Mouse (Mus musculus): ENCODE data around the gene Scarf2.

The Scarf2 gene

DNA sequence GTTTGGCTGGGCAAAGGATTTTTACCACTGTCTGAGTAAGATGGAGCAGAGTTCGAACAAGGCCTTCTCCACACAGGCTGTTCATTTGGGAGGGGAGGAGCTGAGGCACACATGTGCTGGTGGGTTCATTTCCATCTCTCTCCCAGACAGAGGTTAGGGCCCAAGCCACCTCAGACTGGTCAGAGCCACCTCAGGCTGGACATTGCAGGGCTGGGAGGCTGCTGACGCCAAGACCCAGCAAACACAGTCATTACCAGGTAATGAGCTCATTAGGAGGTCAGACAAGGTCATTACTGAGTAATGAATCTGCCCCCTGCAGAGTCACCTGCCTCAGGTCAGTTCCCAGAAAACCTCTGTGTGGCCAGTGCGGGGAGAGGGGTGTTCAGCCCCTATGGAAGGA, 31.8 kb downstream of the Scarf2 start:
- ATAC-seq (ENCODE audit: insufficient number of reproducible peaks, low FRiP score, low TSS enrichment): no peak

DNA sequence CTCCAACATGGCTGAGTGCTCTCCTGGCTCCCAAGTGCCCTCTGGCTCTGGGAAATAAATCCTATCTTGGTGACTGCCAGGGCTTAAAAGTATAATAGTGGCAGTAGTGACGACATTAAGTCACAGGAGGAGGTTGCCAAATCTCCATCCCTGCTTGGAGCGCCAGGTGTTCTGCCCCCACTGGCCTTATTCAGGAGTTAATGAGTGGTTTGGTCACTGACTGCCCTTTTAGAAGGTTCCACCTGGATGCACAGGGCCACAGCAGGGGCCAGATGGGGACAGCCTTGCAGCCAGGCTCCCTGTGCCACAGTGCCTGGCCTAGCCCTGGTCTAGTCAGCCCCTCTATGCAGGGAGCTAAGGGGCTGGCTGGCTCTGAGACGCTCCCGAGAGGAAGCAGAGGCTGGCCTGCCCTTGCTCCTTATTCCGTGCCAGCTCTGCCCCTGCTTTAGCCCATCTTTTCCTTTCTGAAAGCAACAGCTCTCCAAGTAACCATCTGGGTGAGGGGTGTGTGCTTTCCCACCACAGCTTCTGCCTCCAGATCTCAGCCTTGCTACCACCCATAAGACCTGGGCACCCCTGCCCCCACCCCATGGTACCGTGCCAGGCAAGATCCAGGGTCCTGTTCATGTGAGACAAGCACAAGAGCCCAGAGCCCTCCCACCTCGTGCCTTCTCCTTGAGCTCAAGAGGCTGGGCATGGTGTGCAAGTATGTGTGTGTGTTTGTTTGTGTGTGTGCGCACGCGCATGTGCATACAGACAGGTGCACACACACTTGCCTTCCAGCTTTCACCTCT, 33.5 kb downstream of the Scarf2 start:
- no peak for ATAC-seq (ENCODE audit: insufficient number of reproducible peaks, low FRiP score, low TSS enrichment)

DNA sequence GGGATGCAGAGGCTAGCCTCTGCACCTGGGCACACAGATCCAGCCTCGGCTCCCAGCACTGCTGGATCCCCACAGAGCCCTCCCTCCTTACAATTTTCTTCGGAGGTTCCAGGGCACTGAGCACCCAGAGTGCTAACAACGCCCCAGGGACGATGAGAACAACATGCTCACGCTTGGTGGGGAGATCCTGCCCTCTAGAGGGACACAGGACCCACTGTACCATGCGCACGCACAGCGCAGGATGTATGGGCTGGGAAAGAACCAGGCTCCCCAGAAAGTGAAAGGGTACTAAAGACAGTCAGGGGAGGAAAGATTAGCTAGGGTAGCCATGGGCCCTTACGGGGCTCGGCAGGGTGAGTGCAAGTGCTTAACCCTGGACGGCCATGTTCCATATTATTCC, 34.7 kb downstream of the Scarf2 start:
- no peak for ATAC-seq (ENCODE audit: insufficient number of reproducible peaks, low FRiP score, low TSS enrichment)

DNA sequence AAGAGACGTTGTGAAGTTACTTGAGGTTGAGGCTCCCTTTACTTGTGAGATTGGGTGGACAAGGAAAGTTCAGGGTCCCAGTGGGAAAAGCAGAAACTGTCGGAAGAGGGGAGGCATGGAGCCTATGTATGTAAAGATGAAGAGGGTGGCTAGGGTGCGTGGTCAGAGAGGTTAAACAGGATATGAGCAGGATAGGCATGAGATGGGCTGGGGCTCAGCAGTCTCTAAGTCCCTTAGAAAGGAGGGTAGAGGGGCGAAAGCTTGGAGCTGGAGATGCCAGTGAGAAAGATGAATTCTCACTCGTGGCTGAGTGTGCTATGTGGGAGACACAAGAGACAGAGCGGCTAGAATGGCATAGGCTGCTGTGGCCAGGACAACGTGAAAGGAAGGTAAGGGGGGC, 35.7 kb downstream of the Scarf2 start, which contains the start of gene B830017H08Rik:
TSS of gene B830017H08Rik (plus strand) at position 301 of the 400 bp plus-strand sequence.
- ATAC-seq (ENCODE audit: insufficient number of reproducible peaks, low FRiP score, low TSS enrichment): no peak

DNA sequence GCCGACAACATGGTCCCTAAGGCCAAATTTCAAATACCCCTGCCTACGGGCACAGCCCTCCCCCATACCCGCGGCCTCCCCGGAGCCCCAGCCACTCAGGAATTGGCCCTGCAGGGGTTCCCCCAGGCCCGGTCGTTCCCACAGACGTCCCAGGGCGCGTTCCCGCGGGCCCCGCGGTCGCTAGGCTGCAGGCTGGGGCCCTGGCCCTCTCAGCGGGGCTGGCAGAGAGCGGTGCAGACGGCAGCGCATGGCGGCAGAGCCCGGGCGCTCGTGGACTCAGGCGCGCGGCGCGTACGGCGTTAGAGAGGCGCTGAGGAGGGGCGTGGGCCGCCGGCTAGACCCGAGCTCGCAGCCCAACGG, 36.2 kb downstream of the Scarf2 start:
- peak; percentile 37; the same call in 1 of the 2 replicates for ATAC-seq (ENCODE audit: insufficient number of reproducible peaks, low FRiP score, low TSS enrichment)

DNA sequence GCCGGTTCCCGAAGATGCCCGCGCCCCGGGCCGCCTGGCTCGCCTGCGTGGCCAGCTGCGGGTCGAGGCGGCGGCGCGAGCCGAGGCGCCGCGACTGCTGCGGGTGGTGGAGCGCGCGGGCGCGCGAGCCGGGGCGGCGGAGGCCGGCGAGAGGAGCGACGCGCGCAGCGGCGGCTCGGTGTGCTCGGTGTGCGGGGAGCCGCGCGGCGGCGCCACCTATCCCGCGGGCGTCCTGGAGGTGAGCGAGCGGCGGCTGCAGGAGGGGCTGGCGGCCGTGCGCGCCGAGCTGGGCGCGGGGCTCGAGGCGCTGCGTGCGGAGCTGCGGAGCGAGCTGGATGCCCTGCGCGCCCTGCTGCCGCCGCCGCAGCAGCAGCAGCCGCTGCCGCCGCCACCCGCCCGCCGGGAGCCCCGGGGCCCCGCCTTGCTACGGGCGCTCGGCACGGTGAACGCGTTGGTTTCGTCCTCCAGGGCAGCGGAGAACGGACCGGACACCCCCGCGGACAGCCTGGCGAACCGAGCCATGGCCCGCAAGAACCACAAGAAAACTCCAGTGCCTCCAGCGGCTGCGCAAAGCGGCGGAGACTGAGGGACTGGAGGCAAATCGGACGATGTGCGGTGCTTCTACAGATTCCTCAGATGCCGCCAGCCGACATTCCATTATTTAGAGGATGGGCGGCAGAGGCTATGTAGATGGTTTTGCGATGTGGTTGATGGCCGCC, 36.8 kb downstream of the Scarf2 start:
- peak; percentile 56; the same call in 1 of the 2 replicates for ATAC-seq (ENCODE audit: insufficient number of reproducible peaks, low FRiP score, low TSS enrichment)

DNA sequence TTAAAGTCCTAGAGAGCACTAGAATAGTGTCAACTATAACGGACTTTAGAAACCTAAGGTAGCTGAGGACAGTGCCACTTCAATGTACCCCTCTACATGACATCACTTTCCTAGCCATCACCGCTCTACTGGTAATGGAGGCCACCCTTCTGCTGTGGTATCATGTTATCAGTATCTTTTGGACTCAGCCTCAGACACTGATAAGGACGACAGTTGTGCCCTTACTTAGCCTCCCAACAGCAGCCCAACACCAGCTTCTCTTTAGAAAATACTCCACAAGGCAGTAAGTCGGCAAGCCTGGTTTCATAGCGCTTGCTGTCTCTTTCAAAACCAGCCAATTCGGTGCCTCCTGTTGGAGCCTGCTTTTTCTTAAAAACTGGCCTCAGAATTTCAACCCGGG, 37.5 kb downstream of the Scarf2 start:
- ATAC-seq (ENCODE audit: insufficient number of reproducible peaks, low FRiP score, low TSS enrichment): no peak

DNA sequence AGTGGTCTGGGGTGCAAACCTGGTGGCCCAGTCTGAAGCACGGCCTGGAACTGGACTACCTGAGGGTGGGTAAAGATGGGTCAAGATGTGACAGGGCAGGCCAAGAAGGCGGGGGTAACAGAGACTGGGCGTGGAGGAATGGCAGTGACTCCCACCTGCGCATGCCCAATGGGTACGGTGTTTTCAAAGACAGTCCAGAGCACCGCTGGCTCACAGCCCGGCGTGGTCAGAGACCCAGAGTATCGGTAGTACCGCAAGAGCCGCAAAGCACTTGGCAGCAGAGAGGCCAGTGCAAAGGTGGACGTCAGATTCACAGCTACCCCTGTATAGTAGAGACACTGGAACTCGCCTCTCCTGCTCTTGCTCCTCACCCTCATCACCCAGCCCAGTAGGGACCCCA, 38.4 kb downstream of the Scarf2 start:
- ATAC-seq (ENCODE audit: insufficient number of reproducible peaks, low FRiP score, low TSS enrichment): no peak

DNA sequence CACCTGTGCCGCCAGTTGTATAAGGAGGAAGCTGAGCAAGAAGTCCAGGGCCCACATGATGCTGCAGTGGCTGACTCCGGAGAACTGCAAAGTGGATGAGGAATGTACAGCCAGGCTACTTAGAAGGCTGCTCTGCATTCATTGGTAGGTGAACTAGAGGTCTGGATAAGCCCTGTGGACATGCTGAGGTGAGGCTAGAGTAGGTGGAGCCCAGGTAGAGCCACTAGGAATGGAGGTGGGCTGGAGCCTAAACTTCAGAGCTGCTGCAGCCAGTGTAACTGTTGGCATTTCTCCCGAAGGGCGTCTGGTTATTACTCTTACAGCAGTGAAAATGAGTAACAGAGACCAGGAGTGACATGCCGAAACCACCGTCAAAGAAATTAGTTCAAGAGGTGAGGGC, 41.0 kb downstream of the Scarf2 start, which contains the start of gene Car15:
TSS of gene Car15 (minus strand) at position 314 of the 400 bp plus-strand sequence.
- ATAC-seq (ENCODE audit: insufficient number of reproducible peaks, low FRiP score, low TSS enrichment): no peak

DNA sequence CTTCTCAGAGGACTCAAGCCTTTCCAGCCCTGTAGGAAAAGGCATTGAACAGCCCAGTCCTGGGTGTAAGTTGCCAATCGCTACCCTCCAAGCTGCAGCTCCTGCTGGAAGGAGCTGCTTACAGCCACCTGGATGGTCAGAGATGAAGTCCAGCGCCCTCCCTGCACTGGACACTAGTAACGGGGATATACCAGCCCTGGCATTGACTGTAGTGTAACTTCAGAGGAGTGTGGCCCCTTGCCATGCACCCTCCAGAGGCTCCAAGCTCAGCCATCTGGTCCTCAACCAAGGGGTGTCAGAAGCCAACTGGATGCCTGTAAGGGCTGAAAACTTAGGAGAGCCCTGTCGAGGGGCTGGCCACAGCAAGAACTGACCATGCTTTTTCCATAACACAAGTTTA, 42.9 kb downstream of the Scarf2 start:
- ATAC-seq (ENCODE audit: insufficient number of reproducible peaks, low FRiP score, low TSS enrichment): peak; percentile 31; the same call in 1 of the 2 replicates

DNA sequence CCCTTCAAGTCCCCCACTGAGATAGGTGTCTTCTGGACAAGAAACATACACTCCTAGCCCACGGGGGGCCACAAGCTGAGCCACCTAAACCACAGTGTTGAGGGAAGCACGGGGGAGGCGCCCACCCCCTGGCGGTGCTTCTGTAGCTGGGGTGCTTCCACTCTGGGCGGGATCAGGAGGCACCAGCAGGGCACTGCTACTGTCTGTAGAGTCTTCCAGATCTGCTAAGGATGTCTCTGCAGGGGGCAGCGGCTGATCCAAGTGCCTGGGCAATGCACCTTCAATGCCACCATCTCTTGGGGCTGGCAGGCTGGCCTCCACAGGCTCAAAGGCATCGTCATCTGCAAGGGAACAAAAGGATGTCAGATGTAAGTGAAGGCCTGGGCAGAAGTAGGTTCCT, 45.4 kb downstream of the Scarf2 start:
- ATAC-seq (ENCODE audit: insufficient number of reproducible peaks, low FRiP score, low TSS enrichment): no peak

DNA sequence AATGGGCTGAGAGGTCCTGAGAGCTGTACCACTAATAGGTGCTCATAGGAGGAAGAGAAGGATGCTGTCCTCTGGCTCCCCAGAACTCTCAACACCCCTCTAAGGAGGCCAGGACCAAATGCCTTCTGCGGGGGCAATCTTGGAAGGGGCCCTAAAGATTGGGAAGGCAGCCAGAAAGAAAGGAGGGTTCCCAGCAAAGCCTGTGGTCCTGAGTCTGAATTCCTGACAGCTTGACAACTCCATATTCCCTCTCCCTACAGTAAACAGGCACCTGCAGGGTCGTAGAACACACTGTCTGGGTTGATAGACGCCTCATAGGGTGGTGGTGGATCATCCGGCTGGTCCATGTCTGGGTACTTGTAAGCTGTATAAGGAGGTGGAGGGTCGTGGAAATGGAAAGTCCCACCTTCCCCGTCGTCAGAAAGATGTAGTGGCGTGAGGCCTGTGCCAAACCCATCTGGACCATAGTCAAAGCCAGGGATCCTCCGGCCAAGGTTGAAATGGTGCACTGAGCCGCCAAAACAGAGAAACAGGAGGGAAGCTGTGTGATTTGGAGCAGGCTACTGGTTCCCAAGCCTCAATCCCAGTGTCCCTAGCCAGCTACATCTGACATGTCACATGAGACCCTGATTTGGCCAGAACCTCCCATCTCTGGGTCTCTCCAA, 46.8 kb downstream of the Scarf2 start:
- ATAC-seq (ENCODE audit: insufficient number of reproducible peaks, low FRiP score, low TSS enrichment): no peak

DNA sequence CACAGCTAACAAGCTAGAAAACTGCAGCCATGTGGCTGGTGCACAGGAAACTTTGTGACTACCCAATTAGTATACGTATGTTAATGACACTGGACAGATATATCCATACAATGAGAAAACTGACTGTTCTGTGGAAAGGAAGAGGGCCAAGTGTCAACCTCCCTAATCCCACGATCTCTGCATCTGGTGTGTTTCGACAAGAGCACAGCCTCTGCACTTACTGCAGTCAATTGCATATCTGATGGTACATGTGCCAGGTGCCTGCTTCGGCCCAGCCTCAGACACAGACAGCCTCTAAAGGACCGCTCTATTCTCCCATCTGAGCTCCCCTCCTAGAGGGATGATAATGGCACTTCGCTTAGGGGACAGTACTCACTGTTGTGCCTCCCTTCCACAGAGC, 51.3 kb downstream of the Scarf2 start:
- ATAC-seq (ENCODE audit: insufficient number of reproducible peaks, low FRiP score, low TSS enrichment): no peak

DNA sequence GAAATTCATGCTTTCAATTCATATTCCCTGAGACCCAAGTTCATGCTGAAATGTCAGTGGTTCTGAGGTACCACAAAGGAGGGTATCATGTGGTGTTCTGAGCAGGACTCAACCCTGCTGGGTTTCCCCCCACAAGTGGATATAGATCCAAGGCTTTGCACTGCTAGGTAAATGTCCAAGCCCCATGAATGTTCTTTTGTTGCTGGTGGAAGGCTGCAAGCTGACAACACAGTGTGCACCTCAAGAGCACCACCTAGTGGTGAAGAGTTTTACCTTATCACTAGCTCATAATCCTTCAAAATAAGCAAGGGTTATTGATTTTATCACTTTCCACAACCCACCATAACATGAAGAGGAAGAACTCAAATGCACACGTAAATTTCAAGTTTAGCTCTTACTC, 51.8 kb downstream of the Scarf2 start:
- ATAC-seq (ENCODE audit: insufficient number of reproducible peaks, low FRiP score, low TSS enrichment): 0 out of 2 replicates have a peak, but pooled peaks have one; percentile 23

DNA sequence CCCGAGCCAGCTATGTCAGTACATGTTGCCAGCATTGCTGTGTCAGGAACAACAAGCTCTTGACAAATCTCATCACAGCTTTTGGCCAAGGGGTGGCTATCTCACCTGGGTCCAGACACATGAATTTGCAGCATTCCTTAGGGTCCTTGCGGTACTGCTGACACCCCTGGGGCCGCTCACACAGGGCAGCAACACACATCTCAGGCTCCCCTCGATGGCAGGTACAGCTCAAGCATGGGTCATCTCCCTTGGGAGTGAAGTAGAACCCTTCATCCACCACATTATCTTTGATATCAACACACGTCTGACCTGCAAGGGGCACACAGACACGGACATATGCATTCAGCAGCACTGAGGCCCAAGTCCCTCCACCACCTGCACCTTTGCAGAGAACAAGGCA, 52.4 kb downstream of the Scarf2 start:
- ATAC-seq (ENCODE audit: insufficient number of reproducible peaks, low FRiP score, low TSS enrichment): no peak

DNA sequence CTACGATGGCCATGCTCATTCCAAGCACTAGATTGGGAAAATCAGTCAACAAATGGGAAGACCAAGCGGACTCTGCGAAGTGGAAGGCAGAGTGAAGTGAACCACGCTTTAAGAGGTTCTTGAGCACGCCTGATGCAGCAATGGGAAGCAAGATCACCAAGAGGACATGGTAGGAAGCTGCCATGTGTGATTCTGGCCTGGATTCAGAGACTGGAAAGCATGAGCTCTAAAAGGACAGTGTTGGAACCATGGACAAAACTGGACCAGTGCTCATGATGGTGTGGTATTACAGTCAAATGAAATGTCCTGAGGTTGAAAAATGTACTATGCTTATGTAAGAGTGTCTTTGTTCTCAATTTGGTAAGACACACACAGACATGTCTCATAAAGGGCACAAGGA, 54.2 kb downstream of the Scarf2 start:
- peak; percentile 22; the same call in 1 of the 2 replicates for ATAC-seq (ENCODE audit: insufficient number of reproducible peaks, low FRiP score, low TSS enrichment)

DNA sequence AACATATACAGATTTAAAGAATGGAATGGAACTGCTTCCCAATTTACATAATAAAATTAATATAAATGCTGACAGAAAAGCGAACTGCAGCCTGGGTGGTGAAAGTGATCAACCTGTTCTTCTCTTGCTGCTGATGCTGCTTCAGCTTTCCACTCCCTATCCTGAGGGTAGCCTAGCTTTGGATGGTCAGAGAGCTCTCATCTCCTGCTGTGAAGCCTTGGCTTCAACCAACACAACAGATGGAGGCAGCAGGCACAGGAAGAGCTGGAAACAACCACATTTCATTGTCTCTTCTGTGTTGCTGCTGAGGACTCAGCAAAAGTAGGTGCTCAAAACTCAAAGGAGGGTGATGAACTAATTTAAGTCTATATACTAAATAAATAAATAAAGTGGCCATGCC, 54.8 kb downstream of the Scarf2 start:
- ATAC-seq (ENCODE audit: insufficient number of reproducible peaks, low FRiP score, low TSS enrichment): peak; percentile 85

DNA sequence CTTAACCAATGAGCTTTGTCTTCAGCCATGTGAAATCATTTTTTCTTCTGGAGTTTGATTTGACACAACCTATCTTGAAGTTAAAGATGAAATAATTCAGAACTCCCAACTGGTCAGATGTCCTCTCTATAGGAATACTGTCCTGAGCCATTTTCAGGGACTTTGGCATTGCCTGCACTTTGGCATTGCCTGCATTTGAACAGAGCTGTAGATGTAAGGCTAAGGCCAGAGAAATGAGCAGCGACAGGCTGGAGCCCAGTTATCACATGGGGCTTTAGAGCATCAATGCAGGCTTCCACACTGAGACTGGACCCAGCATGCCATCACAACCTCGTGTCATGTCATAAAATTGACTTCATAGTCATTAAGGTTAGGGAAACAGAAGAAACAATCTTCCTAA, 56.2 kb downstream of the Scarf2 start:
- ATAC-seq (ENCODE audit: insufficient number of reproducible peaks, low FRiP score, low TSS enrichment): no peak

DNA sequence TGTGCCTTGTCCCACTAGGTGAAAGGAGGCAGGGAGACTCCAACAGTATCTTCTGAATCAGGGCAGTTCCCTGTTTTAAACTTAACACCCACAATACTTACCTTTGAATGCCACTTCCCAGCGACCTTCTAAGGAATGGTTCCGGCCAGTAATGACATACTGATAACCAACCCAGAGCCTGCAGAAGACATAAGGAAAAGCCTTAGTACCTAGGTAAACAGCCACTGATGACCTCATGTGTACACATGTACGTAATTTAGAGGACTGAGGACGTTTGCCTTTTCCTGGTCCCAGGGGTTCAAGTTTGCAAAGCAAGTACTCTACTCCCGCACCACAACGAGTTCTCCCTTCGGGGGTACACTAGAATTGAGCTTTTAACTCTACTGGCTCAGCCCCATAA, 60.1 kb downstream of the Scarf2 start:
- ATAC-seq (ENCODE audit: insufficient number of reproducible peaks, low FRiP score, low TSS enrichment): no peak

Data from cerebellum, adult (tissue).